Mouse (Mus musculus) heart, postnatal 0 days (tissue): ENCODE measurements around the gene Asap2.

Experiments used
- CTCF ChIP-seq: IDR thresholded peaks from 2 replicates; pipeline ENCODE4 v1.5.1; 2016; ENCODE audit warnings: antibody characterized with exemption, control low read depth, low read depth
- EP300 ChIP-seq: IDR thresholded peaks from 2 replicates; pipeline ENCODE4 v1.6.1; 2016; ENCODE audit warnings: antibody characterized with exemption, low read depth

DNA sequence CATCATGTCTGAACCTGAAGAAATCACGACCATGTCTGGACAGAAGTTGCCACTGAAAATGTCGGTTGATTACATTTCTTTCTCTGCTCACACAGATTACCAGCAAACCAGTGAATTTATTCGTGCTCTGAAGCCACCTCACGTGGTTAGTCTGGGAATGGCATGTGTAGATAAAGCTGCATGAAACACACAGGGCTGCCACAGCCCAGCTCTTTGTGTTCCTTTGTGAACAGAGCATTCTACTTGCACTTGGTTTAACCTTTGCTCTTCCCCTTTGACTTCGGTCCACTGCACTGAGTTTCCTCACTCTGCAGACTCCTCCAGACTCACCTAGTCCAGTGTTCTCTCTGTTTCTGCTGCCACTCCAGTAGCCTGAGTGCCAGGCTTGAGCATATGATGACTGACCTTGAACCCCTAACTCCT lies 312.1 kb downstream of the Asap2 start:
- no peak for TF ChIP-seq EP300
- no peak for TF ChIP-seq CTCF
